Mouse (Mus musculus) erythroid progenitor cell, adult 5-6 weeks (primary cell): ENCODE results near the gene Lysmd1. TPM values are rescaled to one million over a fixed set of nuclear protein-coding genes. Genes with fewer than 3 reads are reported as not detected.
A peak's percentile ranks its signal among the peaks of the same experiment; 100 is the strongest.
"Not testable (repeated sequence)": the region's sequence is repeated elsewhere in the genome, so short reads cannot be mapped to it uniquely, and the experiment has no call there.

Experiments used
- ATAC-seq: replicated peaks from 2 replicates; pipeline ENCODE4 v1.8.0; 2016; ENCODE audit warnings: moderate number of reproducible peaks, mild to moderate bottlenecking, moderate TSS enrichment, inconsistent platforms; ENCODE audit not compliant: poor library complexity, low FRiP score, severe bottlenecking
- total RNA-seq, 2 experiments: library from RNA; stranded (forward) in 1 of 2; stranded (reverse) in 1 of 2; fragments of 150-400 nt in 1 of 2; fragments of 186-747, 209-891 nt in 1 of 2; gene quantifications; 2 replicates each; pipeline versions ENCODE4 v1.2.3 to v1.2.4; 2015 to 2017; ENCODE audit warnings: low replicate concordance in 2 of 2

Lysmd1 gene
- total RNA-seq (2015; ENCODE audit: low replicate concordance) (4.6 and 8.3 TPM in 2 replicates), total RNA-seq (2017; ENCODE audit: low replicate concordance) (7.0 and 8.1 TPM in 2 replicates)

- peak; percentile 94 for ATAC-seq
Measured at GRCm38 (mm10) chr3:95133680-95134101, at the start of gene Lysmd1, which contains the start of gene Scnm1. Gene Lysmd1 (plus strand): TSS chr3:95134088. Gene Scnm1 (minus strand): TSS chr3:95134011.

- no peak for ATAC-seq
Measured at GRCm38 (mm10) chr3:95088071-95088470, 45.8 kb upstream of the Lysmd1 start.

GRCm38 (mm10) chr3:95100854-95101253 is 33.0 kb upstream of the Lysmd1 start:
- no peak for ATAC-seq

- ATAC-seq: no peak
Measured at GRCm38 (mm10) chr3:95105121-95105520, 28.8 kb upstream of the Lysmd1 start.

- ATAC-seq: no peak
Measured at GRCm38 (mm10) chr3:95105586-95106337, 28.1 kb upstream of the Lysmd1 start.

- ATAC-seq: peak; percentile 81
Measured at GRCm38 (mm10) chr3:95106338-95107117, 27.4 kb upstream of the Lysmd1 start, which contains the start of gene Pip5k1a. Gene Pip5k1a (minus strand): TSS chr3:95106930.

- not testable (repeated sequence) for ATAC-seq
Measured at GRCm38 (mm10) chr3:95107308-95107707, 26.6 kb upstream of the Lysmd1 start.

GRCm38 (mm10) chr3:95107898-95108297 is 26.0 kb upstream of the Lysmd1 start:
- no peak for ATAC-seq

GRCm38 (mm10) chr3:95110911-95111726 is 22.8 kb upstream of the Lysmd1 start, which contains the start of gene Vps72:
Gene Vps72 (plus strand): TSS chr3:95111022.
- ATAC-seq: peak; percentile 68

GRCm38 (mm10) chr3:95112760-95113159 is 21.1 kb upstream of the Lysmd1 start:
- no peak for ATAC-seq

- no peak for ATAC-seq
Measured at GRCm38 (mm10) chr3:95117751-95118150, 16.1 kb upstream of the Lysmd1 start.

GRCm38 (mm10) chr3:95121580-95121979 is 12.3 kb upstream of the Lysmd1 start:
- no peak for ATAC-seq

- ATAC-seq: peak; percentile 47; the same call in 1 of the 2 replicates
Measured at GRCm38 (mm10) chr3:95124246-95124645, 9.6 kb upstream of the Lysmd1 start, which contains the start of gene Tmod4. Gene Tmod4 (plus strand): TSS chr3:95124476.

- ATAC-seq: no peak
Measured at GRCm38 (mm10) chr3:95124972-95125371, 8.9 kb upstream of the Lysmd1 start.

- no peak for ATAC-seq
Measured at GRCm38 (mm10) chr3:95129226-95129651, 4.6 kb upstream of the Lysmd1 start.

- ATAC-seq: no peak
Measured at GRCm38 (mm10) chr3:95130081-95130480, 3.8 kb upstream of the Lysmd1 start.

GRCm38 (mm10) chr3:95132389-95132788 is 1.5 kb upstream of the Lysmd1 start:
- not testable (repeated sequence) for ATAC-seq

- no peak for ATAC-seq
Measured at GRCm38 (mm10) chr3:95133176-95133575, 712 bp upstream of the Lysmd1 start.

- peak; percentile 58 for ATAC-seq
Measured at GRCm38 (mm10) chr3:95134133-95134532, 245 bp downstream of the Lysmd1 start.

- peak; percentile 55; the same call in 1 of the 2 replicates for ATAC-seq
Measured at GRCm38 (mm10) chr3:95135023-95135422, 1.1 kb downstream of the Lysmd1 start.
